Mouse (Mus musculus) layer of hippocampus, adult 9-11 months (tissue): Measurements from ENCODE around the gene Anapc15.

Source experiments
- DNase-seq: peaks from one replicate; pipeline ENCODE4 v3.0.0; 2022

The Anapc15 gene

GRCm38 (mm10) chr7:101863415-101863814 lies at the start of gene Anapc15:
Gene Anapc15, plus strand, starts transcription at chr7:101863715.
- no peak for DNase-seq

DNA sequence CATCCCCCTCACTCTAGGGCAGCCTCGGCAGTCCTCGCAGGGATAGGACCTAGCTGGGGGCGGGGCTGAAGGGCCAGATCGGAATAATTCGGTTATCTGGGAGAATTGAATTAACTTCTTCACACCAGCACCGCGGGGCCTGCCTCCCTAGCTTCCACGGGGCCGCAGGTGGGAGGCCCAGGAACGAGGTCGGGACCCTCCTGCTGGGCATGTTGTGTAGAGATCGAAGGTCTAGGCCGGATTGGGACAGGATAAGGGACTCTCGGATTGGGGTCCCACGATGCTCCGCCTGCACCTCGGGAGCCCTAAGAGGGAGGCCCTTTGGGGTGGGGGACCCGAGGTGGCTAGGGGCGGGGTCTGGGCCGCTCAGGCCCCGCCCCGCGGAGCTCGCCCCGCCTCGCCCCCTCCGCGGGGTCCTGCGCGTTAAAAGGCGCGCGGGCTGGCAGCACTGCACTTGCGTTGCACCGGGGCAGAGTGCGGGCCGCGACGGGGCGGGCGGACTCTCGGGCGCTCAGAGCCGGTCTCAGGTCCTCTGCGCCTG lies 45.6 kb upstream of the Anapc15 start, which contains the start of gene Phox2a:
Gene Phox2a (plus strand): TSS at position 453 of the 541 bp plus-strand sequence.
- DNase-seq: no peak

DNA sequence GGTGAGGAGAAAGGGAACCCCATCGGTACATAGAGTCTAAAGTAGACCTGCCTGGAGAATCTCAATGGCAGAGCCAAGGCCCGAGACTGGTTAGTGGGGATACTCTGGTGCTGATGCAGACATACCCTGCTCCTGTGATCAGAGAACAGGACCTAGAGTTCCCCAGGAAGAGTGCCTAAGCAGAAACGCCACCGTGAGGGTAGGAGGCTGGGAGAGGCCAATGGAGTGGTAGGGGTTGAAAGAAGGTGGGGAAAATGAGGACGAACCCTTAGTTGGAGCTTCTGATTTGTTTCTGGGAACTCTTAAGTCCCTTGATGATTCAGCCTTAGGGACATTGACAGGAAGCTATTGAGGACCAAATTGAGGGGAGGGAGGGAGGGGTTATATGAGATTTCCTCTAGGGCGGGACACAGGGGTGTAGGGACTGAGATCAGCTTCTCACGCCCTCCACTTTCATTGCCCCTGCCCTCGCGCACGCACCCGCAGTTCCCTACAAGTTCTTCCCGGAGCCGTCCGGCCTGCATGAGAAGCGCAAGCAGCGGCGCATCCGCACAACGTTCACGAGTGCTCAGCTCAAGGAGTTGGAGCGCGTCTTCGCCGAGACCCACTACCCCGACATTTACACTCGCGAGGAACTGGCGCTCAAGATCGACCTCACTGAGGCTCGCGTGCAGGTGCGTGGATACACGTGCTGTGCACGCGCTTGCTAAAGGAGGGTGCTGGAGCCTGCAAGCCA lies 43.1 kb upstream of the Anapc15 start:
- no peak for DNase-seq

DNA sequence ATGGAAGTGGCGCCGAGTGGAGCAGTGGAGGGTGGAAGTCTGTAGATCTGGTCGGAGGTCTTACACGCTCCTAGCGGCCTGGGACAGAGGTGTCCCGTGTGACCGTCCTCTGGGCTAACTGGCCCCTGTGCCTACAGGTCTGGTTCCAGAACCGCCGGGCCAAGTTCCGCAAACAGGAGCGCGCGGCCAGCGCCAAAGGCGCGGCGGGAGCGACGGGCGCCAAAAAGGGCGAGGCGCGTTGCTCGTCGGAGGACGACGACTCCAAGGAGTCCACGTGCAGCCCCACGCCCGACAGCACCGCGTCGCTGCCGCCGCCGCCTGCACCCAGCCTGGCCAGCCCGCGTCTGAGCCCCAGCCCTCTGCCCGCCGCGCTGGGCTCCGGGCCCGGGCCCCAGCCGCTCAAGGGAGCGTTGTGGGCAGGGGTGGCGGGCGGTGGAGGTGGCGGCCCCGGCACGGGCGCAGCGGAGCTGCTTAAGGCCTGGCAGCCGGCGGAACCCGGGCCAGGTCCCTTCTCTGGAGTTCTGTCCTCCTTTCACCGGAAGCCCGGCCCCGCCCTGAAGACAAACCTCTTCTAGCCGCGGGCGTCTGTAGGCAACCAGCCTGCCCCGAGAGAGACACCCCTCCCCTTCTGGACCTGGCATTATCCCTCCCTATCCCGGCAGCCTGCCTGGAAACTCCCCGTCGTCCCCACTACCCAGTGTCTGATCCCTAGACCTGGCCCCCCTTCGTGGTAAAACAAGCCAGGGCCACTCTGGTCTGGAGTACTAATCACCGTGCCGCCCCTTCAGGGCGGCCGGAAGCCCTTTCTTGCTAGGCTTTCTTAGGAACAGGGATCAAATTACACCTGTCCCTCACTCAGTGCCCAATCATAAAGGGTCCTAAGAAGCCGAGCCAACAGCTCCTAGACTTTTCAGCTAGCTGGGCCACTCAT lies 41.7 kb upstream of the Anapc15 start:
- no peak for DNase-seq

- DNase-seq: no peak
Measured at GRCm38 (mm10) chr7:101822836-101823757, 40.4 kb upstream of the Anapc15 start.

GRCm38 (mm10) chr7:101823758-101824630 lies 39.5 kb upstream of the Anapc15 start:
- DNase-seq: no peak

GRCm38 (mm10) chr7:101830373-101830772 lies 33.1 kb upstream of the Anapc15 start:
- DNase-seq: no peak

GRCm38 (mm10) chr7:101831437-101831836 lies 32.1 kb upstream of the Anapc15 start:
- no peak for DNase-seq

DNA sequence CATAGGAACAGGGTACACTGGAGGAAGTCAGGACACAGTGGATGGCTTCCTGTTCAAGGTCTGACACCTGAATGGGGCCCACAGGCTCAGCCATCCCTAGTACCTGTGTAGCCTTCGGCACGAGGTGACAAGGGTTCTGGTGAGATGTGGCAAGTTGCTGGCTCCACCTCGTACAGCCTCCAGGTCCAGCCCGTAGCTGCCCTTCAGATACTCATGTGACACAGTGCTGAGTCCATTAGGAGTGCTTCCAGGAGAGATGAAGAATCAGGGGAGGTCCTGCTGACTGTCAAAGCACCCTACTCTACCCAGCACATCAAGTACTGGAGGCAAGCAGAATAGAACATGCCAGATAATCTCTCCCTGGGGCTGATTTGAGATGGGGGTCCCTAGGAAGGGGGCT lies 31.1 kb upstream of the Anapc15 start:
- DNase-seq: no peak

DNA sequence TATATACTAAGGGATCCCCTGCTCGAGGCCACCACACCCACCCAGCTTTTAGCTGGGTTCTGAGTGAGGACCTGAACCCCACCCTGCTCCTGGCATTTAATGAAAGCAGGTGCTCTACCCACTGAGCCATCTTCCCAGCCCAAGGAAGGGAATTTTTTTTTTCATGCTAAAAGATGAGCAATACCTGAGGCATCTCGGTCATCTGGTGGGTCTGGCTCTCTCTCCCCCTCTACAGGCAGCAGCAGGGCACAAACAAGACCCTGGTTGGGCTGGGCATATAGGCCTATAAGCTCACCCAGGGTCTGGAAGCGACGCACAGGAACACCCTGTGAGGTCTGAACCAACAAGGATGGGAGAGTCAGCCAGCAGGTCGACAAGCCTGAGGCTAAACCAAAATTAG lies 30.2 kb upstream of the Anapc15 start:
- DNase-seq: no peak

DNA sequence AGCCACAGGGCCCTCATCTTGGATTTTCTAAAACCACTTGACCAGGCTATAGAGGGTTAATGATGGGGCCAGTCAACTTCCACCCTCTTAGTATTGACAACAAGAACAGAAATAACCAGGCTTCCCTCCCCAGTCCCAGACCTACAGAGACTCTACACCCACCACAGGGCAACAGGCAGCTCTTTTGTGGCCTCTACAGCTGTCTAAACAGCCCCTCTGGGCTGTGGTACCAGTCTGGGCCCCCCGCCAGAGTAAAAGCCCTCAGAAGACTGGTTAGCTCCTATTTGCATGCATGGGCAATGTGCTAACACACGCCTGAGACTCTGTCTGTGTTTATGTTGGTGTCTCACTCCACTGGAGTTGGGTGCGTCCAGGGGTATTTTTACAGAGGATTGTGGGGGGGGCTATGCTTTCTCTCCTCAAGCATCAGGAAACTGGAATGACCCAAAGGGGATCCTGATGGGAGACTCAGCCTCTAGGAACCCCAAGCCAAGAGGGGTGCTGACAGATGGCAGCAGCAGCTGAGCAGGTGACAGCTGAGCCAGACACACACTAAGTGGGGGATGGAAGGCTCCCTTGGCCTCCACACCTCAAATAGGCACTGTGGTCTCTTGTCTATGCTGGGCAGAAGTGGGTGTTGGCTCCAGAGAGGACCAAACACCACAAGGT lies 29.5 kb upstream of the Anapc15 start:
- DNase-seq: no peak

GRCm38 (mm10) chr7:101834903-101835302 lies 28.6 kb upstream of the Anapc15 start:
- no peak for DNase-seq

- no peak for DNase-seq
Measured at GRCm38 (mm10) chr7:101835457-101836109, 27.9 kb upstream of the Anapc15 start.

- DNase-seq: peak; percentile 25
Measured at GRCm38 (mm10) chr7:101836271-101837153, 27.0 kb upstream of the Anapc15 start.

GRCm38 (mm10) chr7:101837154-101837605 lies 26.3 kb upstream of the Anapc15 start:
- DNase-seq: no peak

DNA sequence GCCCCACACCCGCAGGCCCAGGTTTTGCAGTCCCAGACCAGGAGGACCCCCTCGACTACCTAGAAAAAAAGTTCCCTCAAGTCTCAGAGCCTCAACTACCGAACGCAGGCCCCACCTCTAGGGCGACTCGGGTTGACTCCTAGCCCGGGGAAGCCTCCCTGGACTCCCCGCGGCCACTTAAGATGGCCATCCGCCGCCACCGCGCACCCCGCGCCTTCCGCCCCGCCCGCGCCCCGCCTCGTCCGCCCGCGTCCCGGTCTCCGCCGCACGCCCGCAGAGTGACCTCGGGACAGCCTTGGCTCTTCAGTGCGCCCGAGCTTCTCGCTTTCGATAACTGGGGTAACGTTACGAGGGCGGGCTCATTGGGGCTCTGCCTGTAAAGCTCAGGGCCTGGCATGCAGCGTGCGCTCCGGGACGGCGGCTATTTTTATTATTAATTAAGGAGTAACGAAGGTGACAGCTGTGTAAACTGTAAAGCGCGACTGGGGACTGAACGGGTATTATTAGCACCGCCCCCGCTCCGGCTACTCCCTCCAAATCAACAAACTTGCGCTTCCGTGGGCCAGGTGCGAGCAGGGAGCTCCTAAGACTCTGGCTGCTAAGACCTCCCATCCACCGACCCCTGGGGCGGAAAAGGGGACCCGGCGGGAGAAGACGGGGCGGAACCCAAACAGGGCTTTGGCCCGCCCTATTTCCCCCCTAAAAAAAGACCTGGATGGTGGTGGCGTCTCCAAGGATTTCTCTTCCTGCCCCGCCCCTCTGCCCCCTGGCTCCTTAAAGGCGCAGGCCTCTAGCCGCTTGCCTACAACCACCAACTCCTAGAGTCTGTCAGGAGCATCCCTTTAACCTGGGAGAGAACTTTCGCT lies 25.7 kb upstream of the Anapc15 start, which contains the start of gene Inppl1:
Gene Inppl1 (minus strand): TSS at position 624 of the 866 bp plus-strand sequence.
- DNase-seq: peak; percentile 74

- DNase-seq: no peak
Measured at GRCm38 (mm10) chr7:101844186-101844585, 19.3 kb upstream of the Anapc15 start.

DNA sequence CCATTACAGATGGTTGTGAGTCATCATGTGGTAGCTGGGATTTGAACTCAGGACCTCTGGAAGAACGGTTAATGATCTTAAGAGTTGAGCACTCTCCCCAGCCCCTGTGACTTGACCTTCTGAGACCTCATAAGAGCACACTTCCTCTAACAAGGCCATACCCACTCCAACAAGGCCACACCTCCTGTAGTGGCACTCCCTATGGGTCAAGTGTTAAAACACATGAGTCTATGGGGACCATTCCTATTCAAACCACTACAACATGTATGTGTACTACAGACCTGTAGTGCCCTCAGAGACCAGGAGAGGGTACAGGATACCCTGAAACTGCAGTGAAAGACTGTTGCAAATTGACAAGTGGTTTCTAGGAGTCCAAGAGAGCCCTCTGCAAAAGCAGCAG lies 15.6 kb upstream of the Anapc15 start:
- DNase-seq: no peak
